Mouse (Mus musculus): ENCODE measurements around the gene Slc36a3.
"Not testable (repeated sequence)": the region's sequence is repeated elsewhere in the genome, so short reads cannot be mapped to it uniquely, and the experiment has no call there.

Slc36a3 gene

GRCm38 (mm10) chr11:55110566-55111169, 40.8 kb downstream of the Slc36a3 start:
- intact Hi-C loops (cut with DNase I): no loop called here

DNA sequence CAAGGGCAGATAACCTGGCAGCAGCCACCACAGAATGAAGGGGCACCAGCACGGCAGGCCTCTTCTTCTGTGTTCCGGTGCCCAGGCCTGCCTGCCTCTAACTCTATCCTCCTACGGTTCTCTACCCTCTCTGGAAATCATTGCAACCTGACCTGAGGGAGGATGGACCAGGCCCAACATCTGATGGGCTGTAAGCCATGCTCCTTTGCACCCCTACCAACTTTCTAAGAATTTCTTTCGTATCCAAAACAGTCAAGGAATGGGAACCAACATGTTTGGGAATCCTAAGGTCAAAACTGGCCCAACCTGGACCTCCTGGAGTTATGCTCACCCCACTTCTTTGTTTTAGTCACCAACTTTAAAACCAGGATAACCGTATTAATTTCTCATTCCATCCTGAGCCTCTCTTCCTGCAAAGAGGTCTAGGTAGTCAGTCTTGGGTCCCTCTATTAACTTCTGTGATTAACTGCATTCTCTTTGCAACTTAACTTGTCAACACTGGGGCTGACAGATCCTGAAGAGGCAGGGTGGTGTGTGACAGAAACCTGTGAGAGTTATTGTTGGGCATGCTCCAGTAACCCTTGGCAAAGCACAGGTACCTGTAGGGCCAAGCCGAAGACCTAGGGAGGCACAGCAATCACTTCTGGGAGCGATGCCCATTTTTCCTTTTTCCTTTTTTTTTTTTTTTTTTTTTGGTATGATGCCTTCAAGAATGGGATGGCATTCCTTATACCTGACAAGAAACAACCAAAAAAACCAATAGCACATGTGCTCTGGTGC, 41.8 kb downstream of the Slc36a3 start:
- intact Hi-C loops (cut with DNase I): no loop called here

GRCm38 (mm10) chr11:55106636-55107035, 44.9 kb downstream of the Slc36a3 start:
- intact Hi-C loops (cut with DNase I): no loop called here

DNA sequence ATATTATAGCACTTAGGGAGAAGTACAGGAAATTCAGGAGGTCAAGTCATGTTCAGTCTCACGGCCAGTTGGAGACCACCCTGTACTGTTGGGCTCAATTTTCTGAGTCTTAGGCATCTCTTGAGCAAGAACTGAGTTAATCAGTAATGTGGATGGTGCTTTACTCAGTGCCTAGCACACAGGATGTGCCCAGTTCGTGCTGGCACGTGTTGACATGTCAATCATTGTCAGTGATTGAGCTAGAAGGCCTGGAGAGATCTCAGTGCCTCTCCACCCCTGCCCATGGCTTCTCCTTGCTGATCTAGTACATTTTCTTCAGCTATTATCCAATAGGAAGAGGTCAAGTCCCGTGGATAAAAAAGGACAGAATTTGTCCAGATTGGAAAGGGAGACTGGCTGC, 46.1 kb downstream of the Slc36a3 start:
- intact Hi-C loops (cut with DNase I): no loop called here

DNA sequence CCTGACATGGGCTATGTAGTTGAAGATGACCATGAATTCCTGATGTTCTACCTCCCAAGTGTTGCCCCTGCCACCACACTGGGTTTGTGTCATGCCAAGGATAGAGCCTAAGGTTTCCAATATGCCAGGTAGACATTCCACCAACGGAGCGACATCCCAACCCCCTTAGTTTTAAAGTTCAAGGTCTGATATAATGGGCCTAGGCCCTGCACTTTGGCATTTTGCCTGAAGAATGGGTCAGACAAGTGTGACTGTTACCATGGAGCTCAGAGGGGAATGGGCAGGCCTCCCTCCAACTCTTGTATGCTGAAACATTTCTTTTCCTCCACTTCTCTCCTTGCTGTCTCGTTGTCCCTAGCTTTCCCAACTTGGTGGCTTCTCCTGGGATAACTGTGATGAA, 48.3 kb downstream of the Slc36a3 start:
- intact Hi-C loops (cut with DNase I): no loop called here

DNA sequence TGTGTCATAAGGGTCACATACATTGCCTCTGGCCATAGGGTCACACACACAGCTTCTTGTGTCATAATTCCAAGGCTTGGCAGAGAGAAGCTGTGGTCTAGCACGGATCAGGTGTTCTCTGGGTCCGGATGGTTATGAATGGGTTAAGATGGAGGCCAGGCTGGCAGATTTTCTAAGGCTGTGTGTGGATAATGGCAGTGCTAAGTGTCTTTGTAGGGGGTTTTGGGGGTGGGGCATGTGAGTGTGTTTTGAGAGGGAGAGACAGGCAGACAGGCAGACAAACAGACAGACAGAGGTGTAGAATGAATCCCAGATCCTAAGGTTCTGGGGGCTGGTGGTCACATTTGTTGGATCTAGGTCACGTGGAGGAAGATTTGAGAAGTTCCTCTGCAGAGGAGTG, 49.5 kb downstream of the Slc36a3 start:
- intact Hi-C loops (cut with DNase I): no loop called here

GRCm38 (mm10) chr11:55099868-55100267, 51.6 kb downstream of the Slc36a3 start:
- intact Hi-C loops (cut with DNase I): no loop called here

GRCm38 (mm10) chr11:55099019-55099771, 52.3 kb downstream of the Slc36a3 start:
- intact Hi-C loops (cut with DNase I): no loop called here

- intact Hi-C loops (cut with DNase I): no loop called here
Measured at GRCm38 (mm10) chr11:55098189-55098915, 53.2 kb downstream of the Slc36a3 start.

- intact Hi-C loops (cut with DNase I): no loop called here
Measured at GRCm38 (mm10) chr11:55097463-55098188, 53.9 kb downstream of the Slc36a3 start, which contains the start of gene Gm2a. Gene Gm2a, plus strand, starts transcription at chr11:55098115.

- intact Hi-C loops (cut with DNase I): no loop called here
Measured at GRCm38 (mm10) chr11:55096731-55097462, 54.6 kb downstream of the Slc36a3 start.

- intact Hi-C loops (cut with DNase I): not testable (repeated sequence)
Measured at GRCm38 (mm10) chr11:55096296-55096695, 55.2 kb downstream of the Slc36a3 start.

DNA sequence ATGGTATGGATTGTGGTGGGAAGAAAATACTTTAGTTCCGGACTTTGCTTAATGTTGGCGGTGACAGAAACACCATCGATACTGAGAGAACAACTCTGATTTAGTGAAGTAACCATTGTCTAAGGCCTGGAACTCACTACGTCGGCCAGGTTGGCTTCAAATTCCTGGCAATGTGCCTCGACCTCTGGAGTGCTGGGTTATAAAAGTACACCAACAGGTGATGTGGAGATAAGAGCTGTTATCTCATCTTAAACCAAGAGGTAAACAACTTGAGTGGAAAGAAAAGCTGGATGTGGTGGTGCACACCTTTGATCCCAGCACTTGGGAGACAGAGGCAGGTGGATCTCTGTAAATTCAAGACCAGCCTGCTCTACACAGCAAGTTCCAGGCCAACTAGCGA, 58.4 kb downstream of the Slc36a3 start:
- intact Hi-C loops (cut with DNase I): loop anchor here (5.0 kb wide), 1 partner anchor 64 kb away; no protein-coding TSS in a partner anchor

GRCm38 (mm10) chr11:55089892-55090291, 61.6 kb downstream of the Slc36a3 start:
- intact Hi-C loops (cut with DNase I): loop anchor here (5.0 kb wide), 2 partner anchors 67 to 93 kb away; no protein-coding TSS in a partner anchor

DNA sequence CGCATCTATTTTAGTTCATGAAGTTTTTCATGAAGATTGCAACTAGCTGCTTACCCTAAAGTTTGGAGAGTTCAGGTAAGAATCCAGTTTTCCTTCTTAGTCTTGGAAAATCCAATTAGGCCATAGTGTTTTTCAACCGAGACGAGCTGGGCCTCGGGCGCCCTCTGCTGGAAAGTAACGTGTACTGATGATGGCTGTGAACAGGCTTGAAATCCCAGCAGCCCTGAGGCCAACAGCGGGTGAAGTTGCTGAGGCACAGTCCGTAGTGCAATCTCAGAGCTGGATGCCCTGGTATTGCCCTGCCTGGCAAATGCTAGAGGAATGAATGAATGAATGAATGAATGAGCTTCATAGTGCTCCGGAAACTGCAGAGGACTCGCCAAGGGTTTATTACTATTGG, 64.5 kb downstream of the Slc36a3 start:
- intact Hi-C loops (cut with DNase I): loop anchor here (5.0 kb wide), 1 partner anchor 90 kb away; no protein-coding TSS in a partner anchor

DNA sequence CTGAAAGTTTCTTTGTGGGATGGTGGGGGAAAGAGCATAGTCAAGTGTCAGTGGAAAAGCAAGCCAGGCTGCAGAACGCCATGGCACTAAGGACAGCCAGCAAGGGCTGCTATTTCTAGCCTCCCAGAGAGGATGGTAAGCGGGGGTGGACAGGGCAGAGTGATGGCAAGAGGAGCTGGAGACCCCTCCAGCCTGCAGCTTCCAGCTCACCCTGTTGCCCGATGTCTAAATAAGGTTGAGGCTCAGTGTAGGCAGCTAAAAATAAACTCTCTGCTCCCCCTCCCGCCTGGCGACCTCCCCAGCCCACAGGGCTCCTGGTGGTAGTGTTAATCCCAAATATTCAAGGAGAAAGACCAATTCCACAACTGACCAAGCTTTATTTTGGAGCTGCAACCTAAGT, 66.1 kb downstream of the Slc36a3 start:
- intact Hi-C loops (cut with DNase I): loop anchor here (1.0 to 5.0 kb wide), 2 partner anchors 39 to 88 kb away; no protein-coding TSS in a partner anchor

DNA sequence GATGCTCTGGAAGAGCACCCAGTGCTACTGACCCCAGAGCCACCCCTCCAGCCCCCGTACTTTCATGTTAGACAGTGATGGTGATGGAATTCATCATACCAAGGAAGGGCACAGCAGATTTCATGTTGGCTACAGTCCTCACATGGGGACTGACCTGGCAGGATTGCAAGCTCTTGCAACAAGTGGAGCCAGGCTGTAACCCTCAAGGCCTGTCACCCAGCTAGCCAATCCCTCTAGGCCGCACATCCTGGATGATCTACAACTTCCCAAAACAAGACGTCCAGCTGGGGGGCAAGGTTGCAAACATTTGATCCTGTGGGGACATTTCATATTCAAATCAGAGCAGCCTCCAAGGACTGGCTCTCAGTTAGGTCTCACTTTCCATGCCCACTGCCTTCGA, 66.9 kb downstream of the Slc36a3 start:
- intact Hi-C loops (cut with DNase I): loop anchor here (1.0 to 5.0 kb wide), 2 partner anchors 38 to 87 kb away; no protein-coding TSS in a partner anchor

GRCm38 (mm10) chr11:55081206-55081605, 70.3 kb downstream of the Slc36a3 start:
- intact Hi-C loops (cut with DNase I): no loop called here

- intact Hi-C loops (cut with DNase I): no loop called here
Measured at GRCm38 (mm10) chr11:55079180-55079579, 72.3 kb downstream of the Slc36a3 start.

DNA sequence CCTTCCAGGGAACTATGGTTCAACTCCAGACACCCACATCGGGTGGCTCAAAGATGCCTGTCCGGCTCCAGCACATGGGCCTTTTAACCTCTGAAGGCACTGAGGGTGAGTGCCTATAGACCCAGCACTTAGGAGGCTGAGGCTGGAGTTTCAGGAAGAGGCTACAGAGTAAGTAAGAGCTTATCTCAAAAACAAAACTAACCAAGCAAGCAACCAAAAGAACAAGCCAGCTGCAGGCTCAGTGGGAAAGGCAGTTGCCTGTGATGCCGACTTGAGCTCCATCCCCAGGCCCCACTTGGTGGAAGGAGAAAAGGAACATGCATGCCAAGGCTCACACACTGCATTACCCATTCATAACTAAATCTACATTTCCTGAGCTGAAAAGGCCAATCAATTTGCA, 73.0 kb downstream of the Slc36a3 start:
- intact Hi-C loops (cut with DNase I): no loop called here

All from adrenal gland (tissue).